Mouse (Mus musculus) lung, adult 2 months (tissue): Measurements from ENCODE around the gene Gm26620.

Experiments
- CTCF ChIP-seq: fragments of 200-500 bp; IDR thresholded peaks from 2 replicates; pipeline ENCODE4 v1.5.1; 2011; ENCODE audit warnings: mild to moderate bottlenecking, low read length, control low read depth; ENCODE audit not compliant: insufficient read depth
- POLR2A ChIP-seq: fragments of 200-500 bp; IDR thresholded peaks from 2 replicates; pipeline ENCODE4 v1.6.1; 2011; ENCODE audit warnings: low read depth, mild to moderate bottlenecking, control low read depth, low read length, borderline replicate concordance; ENCODE audit errors: extremely low read depth

DNA sequence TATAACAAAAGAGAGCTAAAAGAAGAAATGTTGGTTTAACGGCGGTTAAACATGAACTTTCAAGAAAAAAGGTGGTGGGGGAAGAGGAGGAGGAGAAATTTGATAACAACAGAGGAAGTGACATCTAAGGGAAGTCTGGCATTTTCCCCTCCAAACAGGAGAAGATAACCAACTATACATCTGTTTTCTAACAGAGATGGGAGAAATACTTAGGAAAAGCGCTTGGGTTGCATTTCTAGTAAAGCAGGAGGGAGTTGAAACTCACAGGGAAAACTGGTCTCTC lies 22.5 kb upstream of the Gm26620 start:
- no peak for TF ChIP-seq CTCF
- no peak for TF ChIP-seq POLR2A
